Mouse (Mus musculus) limb, embryonic 14.5 days (tissue): ENCODE measurements around the gene Wdr4. TPM values are rescaled to one million over a fixed set of nuclear protein-coding genes. Genes with fewer than 3 reads are reported as not detected.
A peak's percentile ranks its signal among the peaks of the same experiment; 100 is the strongest.
"Not testable (repeated sequence)": the region's sequence is repeated elsewhere in the genome, so short reads cannot be mapped to it uniquely, and the experiment has no call there.

Experiments
- ATAC-seq: fragments of 200-750 bp; cut with Nextera tagmentation; 2 replicates; pipeline ENCODE4 v1.8.0; 2017; ENCODE audit warnings: low read depth, moderate number of reproducible peaks, moderate TSS enrichment; ENCODE audit not compliant: low FRiP score
- DNase-seq: peaks from one replicate; pipeline ENCODE4 v3.0.0-alpha.2; 2015; ENCODE audit warnings: low spot score
- H3K27ac ChIP-seq: fragments of 300-500 bp; sonication (generic); replicated peaks from 2 replicates; pipeline ENCODE4 v1.5.1; 2014; ENCODE audit warnings: low read depth, mild to moderate bottlenecking, low read length, moderate library complexity, mixed read lengths
- H3K27me3 ChIP-seq: fragments of 300-500 bp; sonication (generic); 2 replicates; pipeline ENCODE4 v1.6.1; 2014; ENCODE audit warnings: low read length, mixed read lengths; ENCODE audit not compliant: control insufficient read depth, insufficient read depth
- H3K36me3 ChIP-seq: fragments of 300-500 bp; sonication (generic); 2 replicates; pipeline ENCODE4 v1.6.1; 2014; ENCODE audit warnings: mild to moderate bottlenecking, low read length, moderate library complexity, mixed read lengths; ENCODE audit not compliant: control insufficient read depth, insufficient read depth
- H3K4me1 ChIP-seq: fragments of 300-500 bp; sonication (generic); 2 replicates; pipeline ENCODE4 v1.6.1; 2014; ENCODE audit warnings: antibody characterized with exemption, low read length, mixed read lengths; ENCODE audit not compliant: control insufficient read depth, insufficient read depth
- H3K4me2 ChIP-seq: fragments of 300-500 bp; sonication (generic); replicated peaks from 2 replicates; pipeline ENCODE4 v1.6.1; 2014; ENCODE audit warnings: low read depth, mild to moderate bottlenecking, low read length, moderate library complexity; ENCODE audit not compliant: severe bottlenecking
- H3K4me3 ChIP-seq: fragments of 300-500 bp; sonication (generic); replicated peaks from 2 replicates; pipeline ENCODE4 v1.5.1; 2014; ENCODE audit warnings: low read length
- H3K9ac ChIP-seq: fragments of 300-500 bp; sonication (generic); 2 replicates; pipeline ENCODE4 v1.6.1; 2014; ENCODE audit warnings: mild to moderate bottlenecking, low read depth, low read length, moderate library complexity; ENCODE audit not compliant: severe bottlenecking
- H3K9me3 ChIP-seq: fragments of 300-500 bp; sonication (generic); 2 replicates; pipeline ENCODE4 v1.6.1; 2016; ENCODE audit warnings: low read length; ENCODE audit not compliant: control insufficient read depth
- POLR2A ChIP-seq: fragments of 200-500 bp; IDR thresholded peaks from 2 replicates; pipeline ENCODE4 v1.8.0; 2012; ENCODE audit warnings: inconsistent platforms, mild to moderate bottlenecking, moderate library complexity, borderline replicate concordance; ENCODE audit not compliant: insufficient read depth, insufficient read length; ENCODE audit errors: extremely low read depth
- WGBS: fragments of 180-500 bp; shearing (Covaris S2); extraction: QIAGEN DNeasy Blood & Tissue Kit; methylation state at CpG from one replicate; pipeline ENCODE4 v1.1.7; 2014; 5-methylcytosine and 5-hydroxymethylcytosine counted together
- polyA plus RNA-seq, 2 experiments: library from polyadenylated mRNA; depleted of rRNA in 1 of 2; stranded (reverse) in 1 of 2; unstranded in 1 of 2; fragments of >200 nt; fragmentation: Nextera tagmentation in 1 of 2; extraction: Ambion mirVana in 1 of 2; gene quantifications; 2 replicates each; pipeline versions ENCODE4 v1.2.1 to v1.2.3; 2012 to 2014

Gene Wdr4
- polyA plus RNA-seq, 2 experiments: 29.6 to 45.0 TPM

- Histone ChIP-seq H3K36me3 (peaks cover 10% of the 10 kb centered on the region), H3K9ac (no peak overlapping the region), H3K27me3 (no peaks in the 10 kb centered on the region), H3K4me3 (no peak overlapping the region), H3K27ac (peak overlapping the region; percentile 9), H3K9me3 (no peaks in the 10 kb centered on the region), H3K4me1 (peaks cover 16% of the 10 kb centered on the region), H3K4me2 (no peak overlapping the region)
- WGBS: 32% methylated on average over 8 of the region's 8 CpGs
- no peak for TF ChIP-seq POLR2A
- ATAC-seq (peak; percentile 63), DNase-seq (peak; percentile 78)
These were observed 16.3 kb upstream of the Wdr4 start for GRCm38 (mm10) chr17:31535871-31536629.

- H3K27me3 ChIP-seq: no peaks in the 10 kb centered on the region
- DNase-seq: no peak
- no peak overlapping the region for H3K4me3 ChIP-seq
- no peak for ATAC-seq
- 60% methylated on average over 4 of the region's 4 CpGs for WGBS
- H3K36me3 ChIP-seq: peaks cover 15% of the 10 kb centered on the region
- H3K9ac ChIP-seq: no peak overlapping the region
- peaks cover 12% of the 10 kb centered on the region for H3K4me1 ChIP-seq
- H3K9me3 ChIP-seq: no peaks in the 10 kb centered on the region
- no peak overlapping the region for H3K4me2 ChIP-seq
- peak overlapping the region; percentile 9 for H3K27ac ChIP-seq
- no peak for TF ChIP-seq POLR2A
These were observed 15.6 kb upstream of the Wdr4 start for GRCm38 (mm10) chr17:31535358-31535757.

- not testable (repeated sequence) for H3K4me3 ChIP-seq, H3K27ac ChIP-seq, H3K9ac ChIP-seq, H3K4me2 ChIP-seq, H3K27me3 ChIP-seq, DNase-seq, H3K9me3 ChIP-seq, ATAC-seq
- H3K36me3 ChIP-seq: peaks cover 44% of the 10 kb centered on the region
- WGBS: 92% methylated on average over 3 of the region's 4 CpGs
- peaks cover 12% of the 10 kb centered on the region for H3K4me1 ChIP-seq
These were observed 12.6 kb upstream of the Wdr4 start for GRCm38 (mm10) chr17:31532331-31532730.

- no peak overlapping the region for H3K4me3 ChIP-seq
- no peak overlapping the region for H3K4me2 ChIP-seq
- no peak overlapping the region for H3K27ac ChIP-seq
- H3K36me3 ChIP-seq: peaks cover 50% of the 10 kb centered on the region
- H3K4me1 ChIP-seq: peaks cover 12% of the 10 kb centered on the region
- H3K27me3 ChIP-seq: no peaks in the 10 kb centered on the region
- ATAC-seq (no peak), DNase-seq (no peak)
- no peak overlapping the region for H3K9ac ChIP-seq
- H3K9me3 ChIP-seq: no peaks in the 10 kb centered on the region
- TF ChIP-seq POLR2A: no peak
- WGBS: 81% methylated on average over 14 of the region's 14 CpGs
These were observed 11.8 kb upstream of the Wdr4 start for GRCm38 (mm10) chr17:31531441-31532158.

GRCm38 (mm10) chr17:31529314-31529713 lies 9.5 kb upstream of the Wdr4 start:
- WGBS: 30% methylated on average over 15 of the region's 15 CpGs
- H3K9me3 ChIP-seq: no peaks in the 10 kb centered on the region
- no peak overlapping the region for H3K9ac ChIP-seq
- no peaks in the 10 kb centered on the region for H3K27me3 ChIP-seq
- H3K4me1 ChIP-seq: no peaks in the 10 kb centered on the region
- ATAC-seq (no peak), DNase-seq (no peak)
- no peak overlapping the region for H3K27ac ChIP-seq
- peaks cover 68% of the 10 kb centered on the region for H3K36me3 ChIP-seq
- no peak overlapping the region for H3K4me2 ChIP-seq
- no peak overlapping the region for H3K4me3 ChIP-seq
- TF ChIP-seq POLR2A: no peak
